Mouse (Mus musculus) central nervous system, embryonic 14 days (tissue): ENCODE results near the gene Mrgpre. TPM values are rescaled to one million over a fixed set of nuclear protein-coding genes. Genes with fewer than 3 reads are reported as not detected.

Source experiments
- polyA plus RNA-seq: library from polyadenylated mRNA; depleted of rRNA; stranded (reverse); fragments of >200 nt; gene quantifications from 2 replicates; pipeline ENCODE4 v1.2.3, GENCODE M21; 2012; rRNA removed

Mrgpre gene
- 4.6 and 6.0 TPM in 2 replicates for polyA plus RNA-seq

GRCm38 (mm10) chr7:143783996-143784829 lies at the start of gene Mrgpre:
TSS of gene Mrgpre (minus strand) at chr7:143784500.

GRCm38 (mm10) chr7:143822375-143823265 lies 38.3 kb upstream of the Mrgpre start, which contains the start of the genes Nadsyn1 and Dhcr7:
TSS of gene Nadsyn1 (minus strand) at chr7:143822849.
TSS of gene Dhcr7 (plus strand) at chr7:143823145.

GRCm38 (mm10) chr7:143766893-143767292 lies 17.4 kb downstream of the Mrgpre start, which contains the start of gene Mrgprg:
TSS of gene Mrgprg (minus strand) at chr7:143766993.

GRCm38 (mm10) chr7:143756125-143757026 lies 27.9 kb downstream of the Mrgpre start, which contains the start of gene Osbpl5:
TSS of gene Osbpl5 (minus strand) at chr7:143756985.

Other genes with a start within 250 kb of the Mrgpre start
- 260 and 270 TPM in 2 replicates for gene Nap1l4, start 235.4 kb downstream of the Mrgpre start, polyA plus RNA-seq
- gene Cars, start 184.4 kb downstream of the Mrgpre start, polyA plus RNA-seq: 50.5 and 55.0 TPM in 2 replicates
- gene Tnfrsf26, start 155.8 kb downstream of the Mrgpre start, polyA plus RNA-seq: 0.38 and 0.41 TPM in 2 replicates
- 6.0 and 9.1 TPM in 2 replicates for gene Tnfrsf22, start 134.8 kb downstream of the Mrgpre start, polyA plus RNA-seq
- gene Tnfrsf23, start 98.6 kb downstream of the Mrgpre start, polyA plus RNA-seq: 2.1 and 3.0 TPM in 2 replicates
- gene Osbpl5, start 27.5 kb downstream of the Mrgpre start, polyA plus RNA-seq: 44.1 and 49.9 TPM in 2 replicates
- gene Mrgprg, start 17.5 kb downstream of the Mrgpre start, polyA plus RNA-seq: not detected in 2 replicates
- gene Nadsyn1, start 38.3 kb upstream of the Mrgpre start, polyA plus RNA-seq: 13.2 and 13.7 TPM in 2 replicates
- 94.1 and 98.4 TPM in 2 replicates for gene Dhcr7, start 38.6 kb upstream of the Mrgpre start, polyA plus RNA-seq
- not detected in 2 replicates for gene Gm498, start 82.3 kb upstream of the Mrgpre start, polyA plus RNA-seq
- gene Shank2, start 217.4 kb upstream of the Mrgpre start, polyA plus RNA-seq: 18.5 and 20.3 TPM in 2 replicates